Mouse (Mus musculus): ENCODE measurements at regions not wholly inside any gene's neighbourhood (a gene's known extent, or its start where the extent isn't known, plus 50 kb on each side); places are given as distances from the start of the nearest gene placed in this dataset.

DNA sequence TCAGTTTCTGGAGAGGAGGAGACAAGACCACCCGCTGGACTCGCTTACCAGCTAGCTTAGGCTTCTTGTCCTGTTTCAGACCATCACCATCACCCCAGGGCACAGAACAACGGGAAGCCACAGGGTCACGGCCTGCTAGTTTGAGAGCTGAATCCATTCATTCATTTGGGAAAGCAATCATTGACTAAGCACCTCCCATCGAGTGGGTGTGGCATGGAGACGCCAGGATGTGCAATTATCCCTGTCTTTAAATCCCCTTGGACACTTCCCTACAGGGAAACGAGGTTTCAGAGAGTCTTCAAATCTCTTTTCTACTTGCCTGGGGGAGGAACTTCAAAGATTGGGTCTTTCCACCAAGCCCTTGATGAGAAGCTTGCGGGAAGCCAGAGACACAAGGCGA, 108.7 kb downstream of the 2410131K14Rik start:
- DNase-seq (ENCODE audit: low spot score in 2 of 2), result no peak

DNA sequence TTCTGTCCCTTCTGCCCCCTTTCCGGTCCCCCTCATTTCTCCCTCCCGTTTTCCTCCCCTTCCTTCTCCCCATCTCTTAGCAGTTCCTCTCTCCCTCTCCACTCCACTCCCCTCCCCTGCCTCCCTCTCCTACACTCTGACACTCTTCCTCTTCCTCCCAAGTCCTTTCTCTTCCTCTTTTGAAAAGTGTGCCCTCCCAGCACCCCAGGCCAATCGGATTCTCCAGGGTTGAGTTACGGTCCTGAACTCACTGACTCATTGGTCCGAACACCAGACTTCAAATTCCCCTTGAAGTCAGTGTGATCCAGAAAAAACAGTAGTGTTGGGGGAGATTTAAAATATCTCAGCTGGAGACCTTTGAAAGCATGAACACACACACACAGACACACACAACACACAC, 109.1 kb downstream of the 2410131K14Rik start:
- no peak for DNase-seq (ENCODE audit: low spot score in 2 of 2)

DNA sequence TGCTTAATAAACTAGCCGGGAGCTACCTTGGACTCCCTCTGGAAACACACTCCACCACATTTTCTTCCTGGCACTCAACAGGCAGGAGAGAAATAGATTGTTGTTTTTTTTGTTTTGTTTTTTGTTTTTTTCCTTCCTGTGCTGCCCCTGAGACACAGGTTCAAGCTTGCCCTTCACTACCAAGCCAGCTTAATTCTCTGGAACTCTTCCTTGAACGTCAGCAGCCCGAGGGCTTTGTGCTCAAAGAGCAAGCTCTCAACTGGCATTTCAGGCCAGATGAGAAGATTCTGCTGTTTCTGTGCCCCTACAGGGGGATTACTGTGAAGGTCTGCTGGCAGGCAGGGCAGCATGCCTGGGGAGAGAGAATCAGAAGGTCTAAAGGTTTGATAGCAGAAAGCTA, 109.8 kb downstream of the 2410131K14Rik start:
- no peak for DNase-seq (ENCODE audit: low spot score in 2 of 2)

DNA sequence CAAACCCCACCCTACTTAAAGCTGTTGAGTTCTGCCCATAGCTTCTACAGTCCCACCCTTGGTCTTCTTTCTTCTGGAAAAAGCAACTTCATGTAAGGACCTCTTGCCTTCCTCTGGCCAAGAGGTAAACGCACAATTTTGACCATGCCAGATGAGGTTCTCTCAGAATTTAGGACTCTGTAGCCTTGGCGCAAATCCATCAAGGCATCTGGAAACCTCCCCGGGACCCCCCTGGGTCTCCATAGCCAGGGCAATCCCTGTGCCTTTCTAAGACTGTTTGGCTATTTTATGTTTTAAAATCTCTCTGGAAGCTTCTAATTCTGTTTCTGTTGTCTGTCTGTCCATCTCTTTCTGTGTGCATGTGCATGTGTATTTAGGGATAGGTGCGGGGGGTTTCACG, 110.3 kb downstream of the 2410131K14Rik start:
- no peak for DNase-seq (ENCODE audit: low spot score in 2 of 2)

GRCm38 (mm10) chr5:118355691-118356337, 110.8 kb downstream of the 2410131K14Rik start:
- no peak for DNase-seq (ENCODE audit: low spot score in 2 of 2)

- no peak for DNase-seq (ENCODE audit: low spot score in 2 of 2)
Observed at GRCm38 (mm10) chr5:118359646-118360373, 114.8 kb downstream of the 2410131K14Rik start.

GRCm38 (mm10) chr5:118360374-118361064, 115.5 kb downstream of the 2410131K14Rik start:
- DNase-seq (ENCODE audit: low spot score in 2 of 2), result no peak

- DNase-seq (ENCODE audit: low spot score in 2 of 2), result no peak
Observed at GRCm38 (mm10) chr5:118361133-118361852, 116.3 kb downstream of the 2410131K14Rik start.

DNA sequence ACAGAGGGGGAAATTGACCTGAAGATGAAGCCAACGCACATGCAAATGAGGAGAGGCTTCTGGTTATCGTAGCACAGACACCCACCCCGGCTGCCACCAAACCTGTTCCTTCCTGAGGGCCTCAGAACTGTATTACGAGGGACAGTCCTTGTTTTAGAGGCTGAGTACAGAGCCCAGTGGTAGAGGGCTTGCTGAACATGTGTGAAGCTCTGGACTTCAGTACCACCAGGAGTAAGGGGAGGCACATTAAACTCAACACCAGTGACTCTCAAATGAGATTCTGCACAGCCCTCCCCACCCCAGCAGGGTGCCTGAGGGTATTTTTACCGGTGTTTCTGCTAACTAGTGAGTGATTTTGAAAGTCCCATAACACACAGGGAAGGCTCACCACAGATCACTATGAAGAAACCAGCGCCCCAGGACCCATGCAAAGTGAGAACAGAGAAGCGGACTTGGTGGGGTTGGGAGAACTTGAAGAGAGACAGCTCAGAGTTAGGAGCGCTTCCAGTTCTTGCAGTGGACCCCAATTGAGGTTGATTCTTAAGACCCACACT, 116.9 kb downstream of the 2410131K14Rik start:
- DNase-seq (ENCODE audit: low spot score in 2 of 2), result no peak

- no peak for DNase-seq (ENCODE audit: low spot score in 2 of 2)
Observed at GRCm38 (mm10) chr5:118362738-118363137, 117.7 kb downstream of the 2410131K14Rik start.

DNA sequence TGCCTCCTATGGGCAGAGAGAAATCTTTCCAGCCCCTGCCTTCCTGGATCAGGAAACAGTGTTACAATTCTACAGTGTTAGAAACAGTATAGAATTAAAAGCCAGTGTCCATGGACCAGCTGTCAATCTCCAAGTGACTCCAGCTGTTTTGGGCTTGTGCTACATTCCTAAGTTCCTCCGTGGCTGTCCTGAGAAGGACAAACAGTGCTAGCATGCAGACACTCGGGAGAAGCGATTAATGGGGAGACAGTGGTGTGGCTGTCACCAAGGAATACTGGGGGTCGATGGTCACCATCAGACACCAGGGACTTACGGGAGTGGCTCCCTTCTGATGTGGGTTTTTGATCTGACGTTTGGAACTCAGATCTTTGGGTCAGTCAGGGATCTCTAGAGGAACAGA, 118.1 kb downstream of the 2410131K14Rik start:
- DNase-seq (ENCODE audit: low spot score in 2 of 2), result no peak

DNA sequence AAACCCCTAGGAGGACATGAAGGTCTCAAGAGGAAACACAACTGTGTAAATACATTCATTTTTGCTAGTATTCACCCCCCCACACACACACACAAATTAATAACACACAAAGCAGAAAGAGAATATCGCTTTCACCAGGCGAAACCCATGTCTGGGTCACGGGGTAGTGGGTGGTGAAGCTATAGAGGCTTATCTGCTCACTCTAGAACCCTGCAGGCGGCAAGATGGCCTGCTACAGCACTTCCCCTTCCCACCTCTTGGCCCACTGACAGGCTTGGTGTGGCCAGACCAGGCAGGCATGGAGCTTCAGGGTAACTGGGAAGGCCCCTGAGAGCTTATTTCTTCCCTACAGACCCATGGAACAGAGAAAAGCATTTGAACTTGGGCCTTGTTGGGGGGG, 119.6 kb downstream of the 2410131K14Rik start:
- no peak for DNase-seq (ENCODE audit: low spot score in 2 of 2)

DNA sequence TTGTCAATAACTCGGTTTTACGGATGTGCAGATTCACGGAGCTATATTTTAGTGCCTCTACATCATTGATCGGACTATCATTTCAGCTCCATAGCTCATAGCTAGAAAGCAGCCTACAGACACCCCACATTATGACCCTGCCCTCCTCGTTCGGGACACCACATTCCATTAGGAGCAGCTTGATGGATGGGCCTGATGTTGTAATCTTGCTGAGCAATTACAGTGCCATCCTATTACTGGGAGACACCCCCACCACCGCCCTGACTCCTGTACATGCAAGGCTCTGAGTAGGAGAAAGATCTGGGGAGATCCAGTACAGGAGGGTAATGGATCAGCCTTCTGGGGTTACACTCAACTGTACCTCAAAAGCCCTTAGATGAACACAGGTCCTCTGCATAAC, 120.2 kb downstream of the 2410131K14Rik start:
- no peak for DNase-seq (ENCODE audit: low spot score in 2 of 2)

DNA sequence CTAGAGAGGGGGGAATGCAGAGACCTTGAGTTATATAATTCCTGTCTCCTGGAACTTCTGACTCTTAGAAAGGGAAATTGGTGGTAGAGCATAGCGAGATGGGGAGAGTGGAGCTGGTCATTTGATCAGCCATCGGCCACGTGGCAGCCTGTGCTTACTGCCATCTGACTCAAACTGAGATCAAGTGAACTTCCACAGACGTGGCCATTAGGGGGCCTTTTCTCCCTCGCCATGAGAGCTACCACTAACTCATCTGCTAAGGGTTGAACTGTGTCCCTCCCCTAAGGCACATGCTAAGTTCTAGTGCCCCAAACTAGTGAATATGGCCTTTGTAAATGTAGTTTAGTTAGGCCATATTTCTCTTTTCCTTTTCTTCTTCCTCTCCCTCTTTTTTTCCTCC, 120.6 kb downstream of the 2410131K14Rik start:
- DNase-seq (ENCODE audit: low spot score in 2 of 2), result no peak

DNA sequence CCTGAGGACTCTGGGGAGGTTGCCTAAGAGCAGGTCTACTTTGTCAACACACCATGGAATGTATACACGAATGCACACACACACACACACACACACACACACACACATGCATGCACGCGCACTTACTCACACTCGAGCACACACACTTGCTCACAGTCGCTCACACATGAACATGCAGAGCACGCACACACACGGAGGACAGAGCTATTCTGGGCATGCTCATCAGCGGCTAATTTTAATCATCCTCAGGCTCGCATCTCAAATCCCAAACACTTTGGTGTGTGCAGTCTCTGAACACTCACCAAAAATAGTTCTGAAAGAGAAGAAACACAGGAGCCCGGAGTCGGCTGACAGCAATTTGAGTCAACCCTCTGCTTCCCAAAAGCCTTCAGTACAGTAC, 122.0 kb downstream of the 2410131K14Rik start:
- DNase-seq (ENCODE audit: low spot score in 2 of 2), result no peak

GRCm38 (mm10) chr5:118373581-118373981, 128.6 kb downstream of the 2410131K14Rik start:
- no peak for DNase-seq (ENCODE audit: low spot score in 2 of 2)

DNA sequence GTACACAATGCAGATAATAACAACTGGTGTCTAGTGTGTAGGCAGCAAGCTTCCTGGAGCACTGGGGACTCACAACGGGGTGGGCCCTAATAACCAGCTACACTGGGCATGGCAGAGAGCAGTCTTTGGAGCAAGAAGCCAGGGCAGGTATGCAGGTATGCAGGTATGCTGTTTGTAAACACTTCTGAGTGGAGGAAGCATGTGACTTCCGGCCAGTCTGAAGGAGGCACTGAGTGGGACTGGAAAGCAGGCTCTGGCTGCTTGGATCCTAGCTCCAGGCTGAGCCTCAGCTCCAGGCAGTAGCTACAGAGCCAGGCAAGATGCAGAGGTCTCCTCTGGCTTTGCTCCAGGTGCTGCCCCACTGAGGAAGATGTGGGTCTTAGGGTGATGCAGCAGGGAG, 129.9 kb downstream of the 2410131K14Rik start:
- no peak for DNase-seq (ENCODE audit: low spot score in 2 of 2)

- no peak for DNase-seq (ENCODE audit: low spot score in 2 of 2)
Observed at GRCm38 (mm10) chr5:118375916-118376315, 130.9 kb downstream of the 2410131K14Rik start.

DNA sequence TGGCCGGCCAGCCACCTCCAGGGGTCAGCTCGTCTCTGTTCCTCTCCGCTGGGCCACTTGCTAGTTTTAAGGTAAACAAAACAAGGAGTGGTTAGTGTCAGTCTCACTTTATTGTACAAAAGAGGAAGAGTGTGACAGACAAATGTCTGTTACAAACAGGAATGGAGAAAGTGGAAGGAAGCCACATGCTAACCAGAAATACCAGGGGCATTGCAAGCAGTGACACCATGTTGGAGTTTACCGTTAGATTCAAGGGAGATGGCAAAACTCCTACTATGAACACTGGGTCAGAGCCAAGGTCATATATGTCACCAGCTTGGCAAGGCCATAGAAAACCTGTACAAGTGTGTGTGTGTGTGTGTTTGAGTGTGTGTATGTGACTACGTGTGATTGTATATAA, 131.5 kb downstream of the 2410131K14Rik start:
- no peak for DNase-seq (ENCODE audit: low spot score in 2 of 2)

DNA sequence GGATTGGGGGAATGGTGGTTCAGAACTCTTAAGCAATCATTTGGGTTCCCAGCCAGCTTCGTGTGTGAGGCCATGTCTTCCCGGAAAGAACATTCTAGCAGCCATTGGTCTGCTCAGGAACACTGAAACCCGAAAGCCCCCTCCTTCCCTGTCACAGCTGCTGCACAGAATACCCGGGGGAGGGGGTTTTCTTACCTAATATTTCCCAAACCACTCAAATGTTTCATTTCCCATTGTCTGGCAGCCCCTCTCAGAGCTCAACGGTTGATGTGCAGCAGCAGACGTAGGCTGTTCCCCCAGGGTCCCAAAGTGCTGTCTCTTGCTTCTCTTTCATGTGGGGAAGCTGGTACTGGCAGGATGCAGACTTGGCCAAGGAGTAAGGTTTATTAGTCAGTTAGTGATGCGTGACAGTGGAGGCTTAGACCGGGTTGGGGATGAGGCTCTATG, 132.4 kb downstream of the 2410131K14Rik start:
- DNase-seq (ENCODE audit: low spot score in 2 of 2), result no peak

GRCm38 (mm10) chr5:118379245-118380051, 134.4 kb downstream of the 2410131K14Rik start:
- DNase-seq (ENCODE audit: low spot score in 2 of 2), result no peak

Measured in spleen, postnatal 14 days (tissue).